In the genomic region with DNA sequence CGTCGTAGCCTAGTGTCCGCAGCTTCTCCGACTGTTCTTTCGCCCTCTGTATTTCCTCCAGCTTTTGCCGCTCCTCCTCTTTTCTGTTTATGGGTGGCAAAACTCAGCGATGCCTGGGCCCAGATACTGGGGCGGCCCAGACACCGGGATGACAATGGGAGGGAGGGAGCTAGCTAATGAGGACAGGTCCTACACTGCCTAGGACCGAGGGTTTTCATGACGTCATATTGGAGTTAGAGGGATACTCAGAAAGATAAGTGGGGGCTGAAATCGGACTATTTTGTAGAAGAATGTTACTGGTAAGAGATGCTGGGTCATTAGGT, we compare ENCODE assay signal across 10 mouse cellular contexts. TPM values are rescaled to one million over a fixed set of nuclear protein-coding genes. Genes with fewer than 3 reads are reported as not detected.
DNase-seq lines count a peak whose midpoint lies in the region; ATAC-seq and TF ChIP-seq lines count a peak whose summit lies in the region.
"Had no signal": no experiment of that assay in that cellular context is flagged by ENCODE, and none has a peak within 500 bp of the region (broad histone marks: within the 10 kb centered on the region; RNA-seq: fewer than 3 reads in every experiment).

No protein-coding gene starts in this region.

- ATAC-seq in heart, embryonic 16.5 days (replicated peaks; ENCODE audit: extremely low read depth, insufficient read depth, low FRiP score), result no peak
- no peak for ATAC-seq in forebrain, embryonic 14.5 days
- ATAC-seq in liver, embryonic 13.5 days (ENCODE audit: low read depth), result no peak
- no peak for ATAC-seq in activated CD4-positive, CD25-positive, alpha-beta regulatory T cell, adult 4 months

- no peak overlapping the region for H3K27ac ChIP-seq in heart, embryonic 16.5 days (ENCODE audit: low read length)
- H3K27ac ChIP-seq in forebrain, embryonic 14.5 days (ENCODE audit: low read depth, low read length), result no peak overlapping the region
- no peak overlapping the region for H3K27ac ChIP-seq in liver, embryonic 13.5 days

- H3K4me3 ChIP-seq in heart, embryonic 16.5 days (ENCODE audit: low read length), result peak overlapping the region; percentile 24
- peak overlapping the region; percentile 74 for H3K4me3 ChIP-seq in E14TG2a.4 (replicated peaks; ENCODE audit: low read length)
- H3K4me3 ChIP-seq in forebrain, embryonic 14.5 days (ENCODE audit: low read depth, low read length), result no peak overlapping the region
- peak overlapping the region; percentile 35; the same call in 1 of the 2 replicates for H3K4me3 ChIP-seq in liver, embryonic 13.5 days (replicated peaks)

- no peaks in the 10 kb centered on the region for H3K9me3 ChIP-seq in heart, embryonic 16.5 days (replicated peaks; ENCODE audit: control insufficient read depth, low read length)
- 0 out of 2 replicates have a peak, but pooled peaks cover 4% of the 10 kb centered on the region for H3K9me3 ChIP-seq in E14TG2a.4 (ENCODE audit: low read length)
- H3K9me3 ChIP-seq in forebrain, embryonic 14.5 days (replicated peaks; ENCODE audit: control insufficient read depth, low read length), result no peaks in the 10 kb centered on the region
- no peaks in the 10 kb centered on the region for H3K9me3 ChIP-seq in liver, embryonic 13.5 days (replicated peaks)

- peak overlapping the region; percentile 49 for H3K4me2 ChIP-seq in heart, embryonic 16.5 days (ENCODE audit: low read depth, low read length)
- H3K4me2 ChIP-seq in forebrain, embryonic 14.5 days (ENCODE audit: low read length), result 0 out of 2 replicates have a peak overlapping the region, but pooled peaks have one; percentile 21
- H3K4me2 ChIP-seq in liver, embryonic 13.5 days, result peak overlapping the region; percentile 45

- intact Hi-C loops in heart, postnatal 14 days (cut with DNase I), result no loop called here

- peaks cover 26% of the 10 kb centered on the region for H3K4me1 ChIP-seq in heart, embryonic 16.5 days (ENCODE audit: control insufficient read depth, insufficient read depth, low read length)
- H3K4me1 ChIP-seq in E14TG2a.4 (replicated peaks; ENCODE audit: low read depth, low read length), result peaks cover 87% of the 10 kb centered on the region
- H3K4me1 ChIP-seq in forebrain, embryonic 14.5 days (ENCODE audit: control insufficient read depth, insufficient read depth, low read length), result no peaks in the 10 kb centered on the region; the same call in none of the 2 replicates
- H3K4me1 ChIP-seq in liver, embryonic 13.5 days (replicated peaks), result peaks cover 35% of the 10 kb centered on the region

- whole genome bisulfite sequencing in heart, embryonic 16.5 days, result 2% methylated on average over 12 of the region's 12 CpGs
- WGBS in forebrain, embryonic 14.5 days, result 2% methylated on average over 12 of the region's 12 CpGs
- WGBS in liver, embryonic 13.5 days (ENCODE audit: insufficient replicate concordance), result 3% methylated on average over 12 of the region's 12 CpGs

- H3K36me3 ChIP-seq in heart, embryonic 16.5 days (ENCODE audit: control insufficient read depth, insufficient read depth), result no peaks in the 10 kb centered on the region
- peaks cover 21% of the 10 kb centered on the region for H3K36me3 ChIP-seq in E14TG2a.4 (ENCODE audit: insufficient read depth, low read length)
- no peaks in the 10 kb centered on the region for H3K36me3 ChIP-seq in forebrain, embryonic 14.5 days (ENCODE audit: control insufficient read depth, insufficient read depth, low read length)
- H3K36me3 ChIP-seq in liver, embryonic 13.5 days, result no peaks in the 10 kb centered on the region

- H3K9ac ChIP-seq in heart, embryonic 16.5 days (ENCODE audit: low read length), result no peak overlapping the region
- no peak overlapping the region for H3K9ac ChIP-seq in forebrain, embryonic 14.5 days (ENCODE audit: low read length)
- no peak overlapping the region for H3K9ac ChIP-seq in liver, embryonic 13.5 days

- no peak for DNase-seq in heart, postnatal 14 days
- no peak for DNase-seq in forebrain, embryonic 14.5 days (ENCODE audit: low spot score)
- DNase-seq in liver, embryonic 13.5 days, result no peak
- no peak for DNase-seq in c-Kit-positive CD71-positive TER-119-positive erythroid progenitor cells, embryonic 14.5 days (ENCODE audit: low spot score)
- DNase-seq in kidney, adult 18-20 months, result no peak
- DNase-seq: adrenal gland, postnatal 36 days; lung, postnatal 4 days had no signal

- TF ChIP-seq CTCF in E14TG2a.4 (conservative IDR thresholded peaks at IDR 0.05; ENCODE audit: low read length), result no peak

- peaks cover 88% of the 10 kb centered on the region for H3K27me3 ChIP-seq in heart, embryonic 16.5 days (ENCODE audit: control insufficient read depth, insufficient read depth, low read length)
- H3K27me3 ChIP-seq in E14TG2a.4 (ENCODE audit: insufficient read depth, low read length), result peaks cover 95% of the 10 kb centered on the region
- peaks cover 97% of the 10 kb centered on the region for H3K27me3 ChIP-seq in forebrain, embryonic 14.5 days (replicated peaks; ENCODE audit: control insufficient read depth, insufficient read depth, low read length)
- H3K27me3 ChIP-seq in liver, embryonic 13.5 days, result peaks cover 100% of the 10 kb centered on the region

RNA-seq across cellular contexts. Expression of gene Tnfrsf25, which starts 5.4 kb away (rescaled TPM):
- 0.77 and 1.4 TPM in 2 replicates for polyA plus RNA-seq in heart, embryonic 16.5 days (2015; fragmentation: Nextera tagmentation; extraction: Ambion mirVana)
- total RNA-seq in heart, postnatal 14 days (2021), result 1 to 10 TPM; 4.0 to 6.7 TPM
- polyA plus RNA-seq in forebrain, embryonic 14.5 days (2014; fragmentation: Nextera tagmentation; extraction: Ambion mirVana), result 0.62 and 1.3 TPM in 2 replicates
- polyA plus RNA-seq in liver, embryonic 13.5 days (2015; fragmentation: Nextera tagmentation; extraction: Ambion mirVana), result 0.37 and 0.48 TPM in 2 replicates
- 100 to 1,000 TPM; 132 to 150 TPM for polyA plus RNA-seq in activated CD4-positive, CD25-positive, alpha-beta regulatory T cell, adult 4 months (2017; shearing (Covaris generic))

RNA-seq across cellular contexts. Expression of gene Espn, which starts 31.0 kb away (rescaled TPM):
- 1.3 and 1.5 TPM in 2 replicates for polyA plus RNA-seq in heart, embryonic 16.5 days (2015; fragmentation: Nextera tagmentation; extraction: Ambion mirVana)
- 1 to 10 TPM; 1.4 to 2.0 TPM for total RNA-seq in heart, postnatal 14 days (2021)
- 0.19 TPM in 1 of 2 replicates, not detected in the other for polyA plus RNA-seq in forebrain, embryonic 14.5 days (2014; fragmentation: Nextera tagmentation; extraction: Ambion mirVana)
- polyA plus RNA-seq in liver, embryonic 13.5 days (2015; fragmentation: Nextera tagmentation; extraction: Ambion mirVana), result 1.8 and 2.1 TPM in 2 replicates
- 1 to 10 TPM; 6.9 to 8.3 TPM for polyA plus RNA-seq in activated CD4-positive, CD25-positive, alpha-beta regulatory T cell, adult 4 months (2017; shearing (Covaris generic))

RNA-seq across cellular contexts. Expression of gene Hes2, which starts 37.5 kb away (rescaled TPM):
- polyA plus RNA-seq in heart, embryonic 16.5 days (2015; fragmentation: Nextera tagmentation; extraction: Ambion mirVana), result 0.14 TPM in 1 of 2 replicates, not detected in the other
- not detected for total RNA-seq in heart, postnatal 14 days (2021)
- not detected in 2 replicates for polyA plus RNA-seq in forebrain, embryonic 14.5 days (2014; fragmentation: Nextera tagmentation; extraction: Ambion mirVana)
- 0.06 TPM in 1 of 2 replicates, not detected in the other for polyA plus RNA-seq in liver, embryonic 13.5 days (2015; fragmentation: Nextera tagmentation; extraction: Ambion mirVana)
- not detected for polyA plus RNA-seq in activated CD4-positive, CD25-positive, alpha-beta regulatory T cell, adult 4 months (2017; shearing (Covaris generic))
- total RNA-seq: adrenal gland, postnatal 36 days had no signal

RNA-seq across cellular contexts. Expression of gene Plekhg5, which starts 48.8 kb away (rescaled TPM):
- 11.9 and 13.4 TPM in 2 replicates for polyA plus RNA-seq in heart, embryonic 16.5 days (2015; fragmentation: Nextera tagmentation; extraction: Ambion mirVana)
- total RNA-seq in heart, postnatal 14 days (2021), result 10 to 100 TPM; 27.0 to 28.9 TPM
- 5.0 and 7.1 TPM in 2 replicates for polyA plus RNA-seq in forebrain, embryonic 14.5 days (2014; fragmentation: Nextera tagmentation; extraction: Ambion mirVana)
- polyA plus RNA-seq in liver, embryonic 13.5 days (2015; fragmentation: Nextera tagmentation; extraction: Ambion mirVana), result 4.9 and 5.1 TPM in 2 replicates
- 1 to 10 TPM; 1.3 to 2.6 TPM for polyA plus RNA-seq in activated CD4-positive, CD25-positive, alpha-beta regulatory T cell, adult 4 months (2017; shearing (Covaris generic))

RNA-seq across cellular contexts. Expression of gene Acot7, which starts 56.8 kb away (rescaled TPM):
- 67.7 and 68.0 TPM in 2 replicates for polyA plus RNA-seq in heart, embryonic 16.5 days (2015; fragmentation: Nextera tagmentation; extraction: Ambion mirVana)
- total RNA-seq in heart, postnatal 14 days (2021), result 10 to 100 TPM; 37.3 to 39.3 TPM
- polyA plus RNA-seq in forebrain, embryonic 14.5 days (2014; fragmentation: Nextera tagmentation; extraction: Ambion mirVana), result 168 and 208 TPM in 2 replicates
- polyA plus RNA-seq in liver, embryonic 13.5 days (2015; fragmentation: Nextera tagmentation; extraction: Ambion mirVana), result 24.8 and 25.2 TPM in 2 replicates
- polyA plus RNA-seq in activated CD4-positive, CD25-positive, alpha-beta regulatory T cell, adult 4 months (2017; shearing (Covaris generic)), result 100 to 1,000 TPM; 134 to 172 TPM

Comparison
In these comparisons a context has a peak if more than half of its experiments do, and no peak if none do; other contexts are left out.
1. RNA of gene Tnfrsf25, which starts 5.4 kb away (polyA plus RNA-seq): 132 to 150 TPM in activated CD4-positive, CD25-positive, alpha-beta regulatory T cell, adult 4 months; 0.77 to 1.4 TPM in heart, embryonic 16.5 days, 0.62 to 1.3 TPM in forebrain, embryonic 14.5 days and 0.37 to 0.48 TPM in liver, embryonic 13.5 days; every median in the first group is over 10 times any median in the second.
2. Peak in every context shown above with its lines, with median percentiles within 50 percentile points of each other: H3K4me2 ChIP-seq.